Mouse (Mus musculus): ENCODE measurements around the gene Notch1. TPM values are rescaled to one million over a fixed set of nuclear protein-coding genes. Genes with fewer than 3 reads are reported as not detected.

Notch1 gene
- polyA plus RNA-seq, 1 experiment: 24.3 TPM

DNA sequence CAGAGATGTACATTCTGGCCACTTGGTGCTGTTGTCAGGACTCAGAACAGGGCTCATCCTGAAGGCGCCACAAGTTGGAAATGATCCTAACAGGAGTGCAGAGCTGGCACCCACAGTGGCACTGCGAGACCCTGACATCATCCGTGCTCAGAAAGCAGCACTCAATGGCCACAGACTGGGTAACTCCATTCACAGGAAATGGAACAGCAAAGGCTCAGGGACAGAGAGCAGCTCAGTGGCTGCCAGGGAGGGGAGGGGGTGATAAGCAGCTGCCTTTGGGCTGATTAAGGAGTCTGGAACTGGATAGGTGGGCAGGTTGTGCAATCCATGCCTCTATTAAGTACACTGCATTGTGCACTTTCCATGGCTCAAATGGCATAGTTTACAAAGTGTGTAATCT lies 20.0 kb downstream of the Notch1 start:
- Histone ChIP-seq H3K27ac (ENCODE audit: insufficient read depth, low read length) (no peak overlapping the region), H3K4me1 (ENCODE audit: control insufficient read depth, insufficient read depth, low read length) (peaks cover 23% of the 10 kb centered on the region), H3K4me3 (ENCODE audit: insufficient read depth, low read length) (no peak overlapping the region)
- TF ChIP-seq POLR2A (IDR thresholded peaks at IDR 0.05; ENCODE audit: low read depth, low read length) (no peak), CTCF (IDR thresholded peaks at IDR 0.05; ENCODE audit: borderline replicate concordance, insufficient read depth, low read length) (no peak)

DNA sequence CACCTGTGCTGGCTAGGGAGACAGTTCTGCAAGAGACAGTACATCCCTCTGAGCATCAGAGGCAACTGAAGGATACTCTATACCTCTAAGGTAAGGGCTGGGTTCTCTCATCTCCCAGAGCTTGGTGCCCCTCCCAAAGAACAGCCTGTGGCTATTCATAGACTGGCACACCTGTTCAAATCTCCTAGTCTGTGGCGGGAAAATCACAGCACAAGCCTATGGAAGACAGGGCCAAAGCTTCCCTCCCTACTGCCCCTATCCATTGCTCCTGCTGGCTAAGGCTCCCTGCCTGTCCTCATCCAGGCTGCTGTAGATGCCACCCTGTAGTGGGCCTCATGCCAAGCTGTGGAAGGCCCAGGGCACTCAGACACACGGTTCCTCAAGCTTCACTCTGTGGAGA lies 20.8 kb downstream of the Notch1 start:
- TF ChIP-seq CTCF (IDR thresholded peaks at IDR 0.05; ENCODE audit: borderline replicate concordance, insufficient read depth, low read length): no peak
- no peak for TF ChIP-seq POLR2A (IDR thresholded peaks at IDR 0.05; ENCODE audit: low read depth, low read length)
- no peak overlapping the region for H3K4me3 ChIP-seq (ENCODE audit: insufficient read depth, low read length)
- no peak overlapping the region for H3K27ac ChIP-seq (ENCODE audit: insufficient read depth, low read length)
- peaks cover 25% of the 10 kb centered on the region for H3K4me1 ChIP-seq (ENCODE audit: control insufficient read depth, insufficient read depth, low read length)

DNA sequence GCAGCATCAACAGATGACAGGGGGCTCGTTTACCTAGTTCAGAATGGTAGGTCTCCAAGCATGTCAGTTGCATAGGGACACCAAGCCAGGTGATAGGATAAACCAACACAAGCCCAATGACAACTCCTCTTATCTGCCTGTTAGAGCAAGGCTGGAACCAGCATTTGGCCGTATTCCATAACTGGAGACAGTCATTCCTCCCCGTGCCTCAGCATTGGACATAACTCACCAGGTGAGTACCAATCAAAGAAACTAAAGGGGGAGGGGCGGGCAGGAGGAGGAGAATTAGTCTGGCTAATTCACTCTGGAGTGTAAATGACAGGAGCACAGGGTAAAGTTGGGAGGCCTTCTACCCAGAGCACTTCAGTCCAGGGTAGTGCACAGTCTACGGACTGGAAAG lies 21.5 kb downstream of the Notch1 start:
- H3K27ac ChIP-seq (ENCODE audit: insufficient read depth, low read length): peak overlapping the region; percentile 59
- no peak overlapping the region for H3K4me3 ChIP-seq (ENCODE audit: insufficient read depth, low read length)
- TF ChIP-seq POLR2A (IDR thresholded peaks at IDR 0.05; ENCODE audit: low read depth, low read length): no peak
- TF ChIP-seq CTCF (IDR thresholded peaks at IDR 0.05; ENCODE audit: borderline replicate concordance, insufficient read depth, low read length): no peak
- H3K4me1 ChIP-seq (ENCODE audit: control insufficient read depth, insufficient read depth, low read length): peaks cover 25% of the 10 kb centered on the region

DNA sequence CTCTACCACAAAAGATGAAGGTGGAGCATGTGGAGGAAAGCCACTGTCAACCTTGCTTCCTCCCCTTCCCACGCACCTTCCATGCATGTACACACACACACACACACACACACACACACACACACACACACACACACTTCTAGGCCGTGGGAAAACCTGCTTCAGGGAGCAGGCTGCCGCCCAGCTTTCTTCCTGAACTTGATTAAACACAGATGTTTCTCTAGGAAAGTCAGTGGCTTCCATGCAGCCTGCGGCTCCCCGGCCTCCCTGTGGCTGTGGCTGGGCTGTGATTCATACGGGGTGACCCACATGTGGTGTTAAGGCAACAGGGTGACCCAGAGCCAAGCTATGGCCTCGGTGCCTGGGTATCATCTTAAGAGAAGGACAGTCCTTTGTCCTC lies 22.1 kb downstream of the Notch1 start:
- peak overlapping the region; percentile 82 for H3K27ac ChIP-seq (ENCODE audit: insufficient read depth, low read length)
- TF ChIP-seq POLR2A (IDR thresholded peaks at IDR 0.05; ENCODE audit: low read depth, low read length): no peak
- H3K4me3 ChIP-seq (ENCODE audit: insufficient read depth, low read length): no peak overlapping the region
- H3K4me1 ChIP-seq (ENCODE audit: control insufficient read depth, insufficient read depth, low read length): peaks cover 25% of the 10 kb centered on the region

DNA sequence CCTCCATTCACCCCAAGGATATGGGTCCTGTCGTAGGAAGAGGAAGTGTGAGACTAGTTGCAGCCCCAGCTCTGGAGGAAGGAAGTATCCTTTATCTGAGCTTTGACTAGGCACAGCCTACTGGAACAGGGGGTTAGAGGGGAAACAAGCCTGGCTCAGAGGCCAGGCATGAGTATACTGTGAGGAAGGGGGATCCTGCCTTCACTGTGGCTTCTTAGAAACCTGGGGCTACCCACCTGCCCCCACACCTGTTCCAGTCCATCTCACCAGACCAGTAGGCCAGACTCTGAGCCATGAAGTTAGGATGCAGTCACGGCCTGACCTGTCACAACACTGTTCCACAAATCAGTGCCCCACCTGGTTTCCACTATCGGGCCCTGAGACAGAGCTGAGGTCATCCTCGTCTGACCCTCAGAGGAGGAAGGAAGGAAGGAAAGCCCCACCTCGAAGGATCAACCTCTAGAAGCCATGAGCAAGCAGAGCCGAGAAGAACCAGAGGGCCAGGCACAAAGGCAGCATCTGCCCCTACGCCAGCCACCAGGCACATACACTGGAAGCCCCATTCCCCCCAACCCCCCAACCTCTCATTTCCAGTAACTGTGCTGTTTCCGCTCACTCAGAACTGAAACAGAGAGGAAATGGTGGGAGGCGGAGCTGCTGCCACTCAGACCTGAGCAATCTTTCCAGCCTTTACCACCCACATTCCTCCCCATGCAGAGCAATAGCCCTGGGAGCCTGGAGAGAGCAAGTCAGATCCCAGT lies 23.3 kb downstream of the Notch1 start:
- Histone ChIP-seq H3K4me1 (ENCODE audit: control insufficient read depth, insufficient read depth, low read length) (peaks cover 22% of the 10 kb centered on the region), H3K27ac (ENCODE audit: insufficient read depth, low read length) (peak overlapping the region; percentile 82), H3K4me3 (ENCODE audit: insufficient read depth, low read length) (no peak overlapping the region)
- no peak for TF ChIP-seq CTCF (IDR thresholded peaks at IDR 0.05; ENCODE audit: borderline replicate concordance, insufficient read depth, low read length)
- TF ChIP-seq POLR2A (IDR thresholded peaks at IDR 0.05; ENCODE audit: low read depth, low read length): peak; percentile 41; the same call in 1 of the 2 replicates

DNA sequence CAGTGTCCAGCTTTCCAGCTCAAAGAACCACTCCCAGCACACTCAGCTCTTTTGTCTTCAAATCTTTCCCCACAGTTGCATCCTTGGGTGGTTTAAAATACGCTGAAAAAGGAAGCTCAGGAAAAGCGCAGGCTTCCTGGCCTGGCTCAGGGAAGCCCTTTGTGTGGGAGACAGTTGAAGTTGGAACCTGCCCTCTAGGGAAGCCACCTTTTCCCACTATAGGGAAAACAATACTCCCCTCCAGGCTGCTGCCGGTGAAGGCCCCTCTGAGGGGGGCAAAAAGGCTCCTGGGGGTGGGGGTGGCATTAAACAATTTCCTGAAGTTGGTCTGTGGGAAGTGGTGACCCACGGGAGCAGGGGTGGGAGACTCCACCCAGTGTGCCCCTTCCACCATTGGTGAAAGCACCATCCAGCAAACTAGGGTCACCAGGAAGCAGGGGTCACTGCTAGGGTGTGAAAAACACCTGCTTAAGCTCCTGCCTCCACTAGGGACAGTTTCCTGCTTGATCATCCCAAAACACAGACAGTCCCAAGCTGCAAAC lies 25.6 kb downstream of the Notch1 start:
- Histone ChIP-seq H3K4me1 (ENCODE audit: control insufficient read depth, insufficient read depth, low read length) (peaks cover 17% of the 10 kb centered on the region), H3K4me3 (ENCODE audit: insufficient read depth, low read length) (no peak overlapping the region), H3K27ac (ENCODE audit: insufficient read depth, low read length) (no peak overlapping the region)
- TF ChIP-seq CTCF (IDR thresholded peaks at IDR 0.05; ENCODE audit: borderline replicate concordance, insufficient read depth, low read length) (no peak), POLR2A (IDR thresholded peaks at IDR 0.05; ENCODE audit: low read depth, low read length) (no peak)

DNA sequence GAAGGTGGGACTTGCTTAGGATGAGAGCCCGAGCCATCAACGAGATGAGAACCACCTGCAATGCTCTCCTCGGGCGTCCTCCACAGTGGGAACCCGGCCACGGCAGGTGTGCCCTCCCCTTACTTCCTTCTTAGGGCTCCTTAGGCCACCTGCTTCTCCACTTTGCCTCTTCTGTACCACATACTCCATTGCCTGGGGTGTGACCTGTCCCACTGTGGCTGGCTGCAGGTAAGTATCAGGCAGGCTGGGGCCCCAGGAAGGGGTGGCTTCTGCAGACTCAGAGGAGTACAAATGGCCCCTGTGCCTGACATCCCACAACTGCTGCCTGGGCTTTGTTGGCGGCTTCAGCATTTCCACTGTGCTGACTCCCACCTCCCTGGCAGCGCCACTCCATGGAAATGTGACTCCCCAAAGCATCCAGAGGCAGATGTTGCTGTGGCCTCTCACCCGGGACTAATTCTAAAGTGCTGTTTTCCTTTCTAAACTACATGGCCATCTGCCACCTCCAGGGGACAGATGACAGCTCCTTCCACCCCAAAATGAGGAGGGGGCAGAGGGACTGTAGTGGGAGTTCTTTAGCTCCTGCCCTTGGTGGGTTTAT lies 27.8 kb downstream of the Notch1 start:
- Histone ChIP-seq H3K4me1 (ENCODE audit: control insufficient read depth, insufficient read depth, low read length) (peaks cover 6% of the 10 kb centered on the region; the same call in 1 of the 2 replicates), H3K4me3 (ENCODE audit: insufficient read depth, low read length) (no peak overlapping the region), H3K27ac (ENCODE audit: insufficient read depth, low read length) (no peak overlapping the region)
- TF ChIP-seq POLR2A (IDR thresholded peaks at IDR 0.05; ENCODE audit: low read depth, low read length) (no peak), CTCF (IDR thresholded peaks at IDR 0.05; ENCODE audit: borderline replicate concordance, insufficient read depth, low read length) (no peak)

DNA sequence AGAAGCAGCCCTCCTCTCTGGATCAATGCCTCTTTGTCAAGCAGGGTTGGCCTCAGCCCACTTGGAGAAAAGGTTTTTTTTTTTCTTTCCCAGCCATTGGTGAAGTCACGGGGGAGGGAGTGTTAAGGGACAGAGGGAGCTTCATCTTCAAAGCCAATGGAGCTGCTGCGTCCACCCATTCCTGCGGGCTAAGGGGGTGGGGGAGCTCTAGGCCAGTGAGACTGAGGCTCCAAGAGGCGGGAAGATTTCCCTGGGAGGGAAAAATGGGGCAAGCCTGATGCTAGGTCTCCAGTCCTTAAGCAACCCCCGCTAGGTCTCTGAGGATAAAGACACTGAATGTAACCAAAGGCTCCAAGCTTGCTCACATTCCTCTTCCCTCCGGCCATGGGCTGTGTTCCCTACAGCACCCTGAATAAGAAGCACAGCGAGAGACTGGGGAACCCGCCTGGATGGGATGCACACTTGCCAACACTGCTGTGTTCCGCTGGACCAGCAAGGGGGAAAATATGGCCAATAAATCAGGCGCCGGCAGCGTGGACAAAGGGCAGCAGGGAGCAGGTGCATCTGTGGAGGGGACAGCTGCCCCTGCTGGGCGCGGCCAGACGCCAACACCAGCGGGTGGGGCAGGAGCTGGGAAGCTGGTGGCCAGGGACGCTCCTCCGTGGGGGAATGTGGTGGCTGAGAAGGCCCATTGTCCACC lies 29.0 kb downstream of the Notch1 start:
- Histone ChIP-seq H3K4me1 (ENCODE audit: control insufficient read depth, insufficient read depth, low read length) (0 out of 2 replicates have a peak, but pooled peaks cover 2% of the 10 kb centered on the region), H3K27ac (ENCODE audit: insufficient read depth, low read length) (no peak overlapping the region), H3K4me3 (ENCODE audit: insufficient read depth, low read length) (no peak overlapping the region)
- no peak for TF ChIP-seq POLR2A (IDR thresholded peaks at IDR 0.05; ENCODE audit: low read depth, low read length)
- TF ChIP-seq CTCF (IDR thresholded peaks at IDR 0.05; ENCODE audit: borderline replicate concordance, insufficient read depth, low read length): no peak

DNA sequence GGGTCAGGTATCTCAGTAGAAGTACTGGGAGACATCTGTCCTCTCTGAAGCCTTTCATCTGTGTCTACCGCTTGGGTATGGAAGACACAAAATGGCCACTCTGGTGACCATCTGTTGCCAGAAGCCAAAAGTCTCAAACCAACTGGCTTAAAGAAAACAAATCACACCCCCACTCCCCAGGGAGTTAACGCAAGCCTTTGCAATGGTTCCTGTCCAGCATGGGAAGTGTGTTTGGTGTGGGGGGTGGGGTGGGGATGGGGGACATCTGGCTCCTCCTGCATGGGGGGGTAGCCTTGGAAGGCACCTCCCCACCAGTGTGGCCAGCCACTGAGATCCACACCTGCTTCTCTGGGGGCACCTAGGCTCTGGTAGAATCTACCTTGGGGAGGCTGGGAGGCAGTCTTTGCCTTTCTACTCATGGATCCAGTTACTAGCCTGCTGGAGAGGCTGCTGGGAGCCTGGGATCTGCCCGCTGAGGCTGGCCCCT lies 29.6 kb downstream of the Notch1 start:
- Histone ChIP-seq H3K4me3 (ENCODE audit: insufficient read depth, low read length) (no peak overlapping the region), H3K4me1 (ENCODE audit: control insufficient read depth, insufficient read depth, low read length) (0 out of 2 replicates have a peak, but pooled peaks cover 2% of the 10 kb centered on the region), H3K27ac (ENCODE audit: insufficient read depth, low read length) (no peak overlapping the region)
- TF ChIP-seq CTCF (IDR thresholded peaks at IDR 0.05; ENCODE audit: borderline replicate concordance, insufficient read depth, low read length) (no peak), POLR2A (IDR thresholded peaks at IDR 0.05; ENCODE audit: low read depth, low read length) (no peak)
